Mouse (Mus musculus) spleen, adult 18-20 months (tissue): ENCODE measurements around the gene Gm8978.
"Not testable (repeated sequence)": the region's sequence is repeated elsewhere in the genome, so short reads cannot be mapped to it uniquely, and the experiment has no call there.

Experiments
- DNase-seq, 2 experiments: peaks; one replicate each; pipeline ENCODE4 v3.0.0; 2022; ENCODE audit warnings: mixed read lengths in 2 of 2

Gm8978 gene

GRCm38 (mm10) chr19:33625152-33625551 lies at the start of gene Gm8978:
Gene Gm8978, minus strand, starts transcription at chr19:33625252.
- DNase-seq = not testable (repeated sequence)

GRCm38 (mm10) chr19:33589626-33590302 lies 35.3 kb downstream of the Gm8978 start:
- peak; percentile 36 to 43 for DNase-seq

GRCm38 (mm10) chr19:33568551-33568950 lies 56.5 kb downstream of the Gm8978 start:
- not testable (repeated sequence) for DNase-seq
